Mouse (Mus musculus): ENCODE results near the gene Kbtbd2.

DNA sequence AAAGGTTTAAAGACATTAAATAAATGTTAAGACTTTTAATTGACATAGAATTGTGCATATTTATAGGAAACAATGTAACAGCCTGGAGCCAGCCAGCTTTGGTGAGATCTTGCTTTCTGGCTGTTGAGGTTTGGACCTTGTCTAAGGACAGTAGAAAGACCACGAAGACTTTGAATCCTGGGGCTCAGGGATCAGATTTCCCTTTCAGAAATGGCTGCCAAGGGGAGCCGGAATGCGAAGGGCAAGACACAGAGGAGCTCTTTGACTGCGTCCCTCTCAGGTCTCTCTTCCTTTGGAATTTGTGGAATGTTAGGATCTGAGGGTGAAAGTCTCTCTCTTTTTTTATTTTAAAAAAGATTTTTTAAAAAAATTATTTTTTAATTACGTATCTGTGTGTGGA, 37.2 kb upstream of the Kbtbd2 start:
- TF ChIP-seq POLR2A (IDR thresholded peaks at IDR 0.05; ENCODE audit: low read depth, low read length) (no peak), CTCF (conservative IDR thresholded peaks at IDR 0.05; ENCODE audit: insufficient read depth, insufficient read length, low read depth, low read length) (no peak)

Data from kidney, adult 2 months (tissue).